Mouse (Mus musculus) cerebellum, postnatal 14 days (tissue): Measurements from ENCODE around the gene Lad1.

Source experiments
- DNase-seq, 2 experiments: peaks; one replicate each; pipeline ENCODE4 v3.0.0; 2021; ENCODE audit warnings: mixed read lengths in 2 of 2

Lad1 gene

GRCm38 (mm10) chr1:135847611-135848351 lies 29.4 kb downstream of the Lad1 start:
- DNase-seq: peak; percentile 10 to 37

- DNase-seq: peak; percentile 30 to 54
Observed at GRCm38 (mm10) chr1:135850722-135851512, 32.5 kb downstream of the Lad1 start.

GRCm38 (mm10) chr1:135852044-135852756 lies 33.8 kb downstream of the Lad1 start:
- DNase-seq: no peak

GRCm38 (mm10) chr1:135853200-135853599 lies 34.8 kb downstream of the Lad1 start:
- no peak for DNase-seq

- no peak for DNase-seq
Observed at GRCm38 (mm10) chr1:135854591-135855343, 36.4 kb downstream of the Lad1 start.

GRCm38 (mm10) chr1:135855344-135855687 lies 36.9 kb downstream of the Lad1 start:
- DNase-seq: no peak

- no peak for DNase-seq
Observed at GRCm38 (mm10) chr1:135856070-135856469, 37.7 kb downstream of the Lad1 start.

GRCm38 (mm10) chr1:135857137-135857775 lies 38.9 kb downstream of the Lad1 start:
- DNase-seq: no peak

GRCm38 (mm10) chr1:135858533-135858932 lies 40.1 kb downstream of the Lad1 start:
- no peak for DNase-seq

GRCm38 (mm10) chr1:135861091-135861490 lies 42.7 kb downstream of the Lad1 start:
- no peak for DNase-seq

- no peak for DNase-seq
Observed at GRCm38 (mm10) chr1:135861980-135862552, 43.7 kb downstream of the Lad1 start.

- no peak for DNase-seq
Observed at GRCm38 (mm10) chr1:135862561-135862960, 44.2 kb downstream of the Lad1 start.

- no peak for DNase-seq
Observed at GRCm38 (mm10) chr1:135863786-135864335, 45.5 kb downstream of the Lad1 start.

- no peak for DNase-seq
Observed at GRCm38 (mm10) chr1:135864830-135865229, 46.4 kb downstream of the Lad1 start.

- peak; percentile 94 to 97 for DNase-seq
Observed at GRCm38 (mm10) chr1:135865518-135866194, 47.3 kb downstream of the Lad1 start.

- DNase-seq: no peak
Observed at GRCm38 (mm10) chr1:135868570-135868969, 50.2 kb downstream of the Lad1 start.

GRCm38 (mm10) chr1:135872991-135873390 lies 54.6 kb downstream of the Lad1 start:
- DNase-seq: no peak

- DNase-seq: no peak
Observed at GRCm38 (mm10) chr1:135877248-135877647, 58.9 kb downstream of the Lad1 start.

GRCm38 (mm10) chr1:135882385-135883109 lies 64.1 kb downstream of the Lad1 start:
- peak; percentile 73 to 81 for DNase-seq
